Mouse (Mus musculus) left cerebral cortex, postnatal 14 days (tissue): Measurements from ENCODE around the gene Atxn3. TPM values are rescaled to one million over a fixed set of nuclear protein-coding genes. Genes with fewer than 3 reads are reported as not detected.

ENCODE experiments used
- DNase-seq, 2 experiments: peaks; one replicate each; pipeline ENCODE4 v3.0.0; 2021 to 2022; ENCODE audit warnings: low spot score in 2 of 2, mixed read lengths in 1 of 2
- intact Hi-C: fragments of 180-260 bp; cut with DNase I; formaldehyde crosslinking; loops from one replicate; pipeline ENCODE4 v1.15.1; 2025
- total RNA-seq, 2 experiments: library from RNA; stranded (reverse); gene quantifications; 2 replicates each; pipeline ENCODE4 v1.2.3; 2021

Gene Atxn3
- total RNA-seq, 2 experiments from 2014 or later, result 19.2 to 20.2 TPM

DNA sequence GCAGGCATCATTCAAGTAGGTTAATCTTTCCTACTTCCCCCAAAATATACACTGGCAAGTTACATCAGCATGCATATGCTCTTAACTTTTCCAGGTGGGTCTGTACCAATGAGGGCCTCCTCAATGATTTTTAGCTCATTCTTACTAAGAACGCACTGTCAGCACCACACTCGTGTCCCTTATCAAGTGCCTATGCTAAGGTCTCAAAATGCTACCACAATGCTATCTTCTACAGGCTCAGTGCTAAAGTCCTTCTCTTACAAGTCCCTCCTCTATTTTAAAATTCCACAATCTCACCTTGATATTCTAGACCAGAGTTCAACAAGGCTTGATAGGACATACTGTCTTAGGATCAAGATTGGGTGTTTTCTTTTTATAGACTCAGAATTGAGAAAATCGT lies 53.9 kb downstream of the Atxn3 start:
- intact Hi-C loops, result no loop called here
- no peak for DNase-seq

GRCm38 (mm10) chr12:101899671-101900245 lies 58.3 kb downstream of the Atxn3 start:
- DNase-seq, result no peak
- intact Hi-C loops, result no loop called here

DNA sequence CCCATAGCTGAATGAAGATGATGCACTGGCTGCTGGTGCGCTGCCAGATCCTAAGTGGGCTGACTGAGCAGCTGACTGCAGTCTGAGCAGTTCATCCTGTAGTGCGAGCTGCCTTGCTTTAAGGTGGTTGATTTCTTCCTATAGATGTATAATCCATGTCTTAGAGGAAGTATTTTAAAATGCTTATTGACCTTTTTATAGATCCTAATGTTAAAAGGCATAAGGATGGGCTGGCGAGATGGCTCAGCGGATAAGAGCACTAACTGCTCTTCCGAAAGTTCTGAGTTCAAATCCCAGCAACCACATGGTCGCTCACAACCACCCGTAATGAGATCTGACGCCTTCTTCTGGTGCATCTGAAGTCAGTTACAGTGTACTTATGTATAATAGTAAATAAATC lies 59.1 kb downstream of the Atxn3 start:
- intact Hi-C loops, result no loop called here
- no peak for DNase-seq

- DNase-seq, result no peak
- intact Hi-C loops, result no loop called here
Measured at GRCm38 (mm10) chr12:101897113-101897512, 60.9 kb downstream of the Atxn3 start.

DNA sequence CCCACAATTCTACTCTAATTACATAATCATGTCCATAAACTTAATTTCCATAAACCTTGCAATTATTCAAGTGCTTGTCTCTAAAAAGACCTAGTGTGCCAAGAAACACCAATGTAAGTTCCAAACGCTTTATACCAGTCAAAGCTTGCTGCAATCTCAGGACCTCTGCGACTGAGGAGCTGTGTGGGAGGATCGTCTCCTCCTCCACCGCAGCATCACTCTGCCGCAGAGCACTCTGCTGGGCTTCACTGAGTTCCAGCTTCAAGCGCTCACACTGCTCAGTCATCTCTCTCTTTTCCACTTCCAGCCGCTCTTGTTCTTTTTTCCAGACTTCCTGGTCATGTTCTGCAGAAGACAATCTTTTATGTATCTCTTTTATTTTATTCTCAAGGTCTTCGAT lies 64.8 kb downstream of the Atxn3 start:
- intact Hi-C loops, result no loop called here
- no peak for DNase-seq

- DNase-seq, result no peak
- intact Hi-C loops, result no loop called here
Measured at GRCm38 (mm10) chr12:101892832-101893231, 65.2 kb downstream of the Atxn3 start.

GRCm38 (mm10) chr12:101891066-101891465 lies 67.0 kb downstream of the Atxn3 start:
- DNase-seq, result no peak
- intact Hi-C loops, result no loop called here

GRCm38 (mm10) chr12:101889351-101889750 lies 68.7 kb downstream of the Atxn3 start:
- DNase-seq, result no peak
- intact Hi-C loops, result no loop called here

DNA sequence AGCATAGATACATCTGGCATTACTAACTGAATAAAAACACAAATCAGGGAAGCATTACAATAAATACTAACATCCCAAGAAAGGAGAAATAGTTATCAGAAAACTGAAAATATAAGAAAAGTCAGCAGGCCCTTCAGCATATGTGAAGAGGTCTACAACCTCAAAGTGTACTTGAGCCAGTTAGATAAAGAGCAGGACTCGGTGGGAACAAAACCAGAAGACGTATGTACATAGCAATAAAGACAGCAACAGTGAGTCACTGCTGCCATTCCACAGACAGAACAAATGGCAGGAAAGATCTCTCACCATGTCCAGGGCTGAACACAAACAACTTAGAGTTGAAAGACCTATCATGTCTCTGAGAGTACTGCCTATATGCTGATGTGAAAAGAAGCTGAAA lies 69.7 kb downstream of the Atxn3 start:
- intact Hi-C loops, result no loop called here
- DNase-seq, result no peak

GRCm38 (mm10) chr12:101884926-101885325 lies 73.1 kb downstream of the Atxn3 start:
- no peak for DNase-seq
- intact Hi-C loops, result no loop called here

GRCm38 (mm10) chr12:101876374-101876773 lies 81.7 kb downstream of the Atxn3 start:
- DNase-seq, result no peak
- intact Hi-C loops, result no loop called here

- DNase-seq, result peak in 1 of 2 experiments; percentile 57
Measured at GRCm38 (mm10) chr12:101875107-101875506, 82.9 kb downstream of the Atxn3 start.

More at GRCm38 (mm10) chr12:101875107-101875506, 82.9 kb downstream of the Atxn3 start:
- intact Hi-C loops, result loop anchor here (2.0 kb wide), 1 partner anchor 752 kb away; no protein-coding TSS in a partner anchor

Other genes starting within 250 kb of the Atxn3 start
- gene Tc2n, start 239.7 kb downstream of the Atxn3 start, total RNA-seq, result under 1 TPM; 0.23 to 0.29 TPM
- 10 to 100 TPM; 13.3 to 14.1 TPM for gene Fbln5, start 139.2 kb downstream of the Atxn3 start, total RNA-seq
- gene Trip11, start 45.0 kb downstream of the Atxn3 start, total RNA-seq, result 10 to 100 TPM; 24.3 to 25.2 TPM
- gene Cpsf2, start 17.7 kb upstream of the Atxn3 start, total RNA-seq, result 10 to 100 TPM; 31.1 to 32.0 TPM
- gene Slc24a4, start 170.5 kb upstream of the Atxn3 start, total RNA-seq, result 10 to 100 TPM; 25.8 to 26.4 TPM